Mouse (Mus musculus) lung, postnatal 0 days (tissue): ENCODE measurements at regions not wholly inside any gene's neighbourhood (a gene's known extent, or its start where the extent isn't known, plus 50 kb on each side); places are given as distances from the start of the nearest gene placed in this dataset.

Experiments
- CTCF ChIP-seq: IDR thresholded peaks from 2 replicates; pipeline ENCODE4 v1.5.1; 2016; ENCODE audit warnings: antibody characterized with exemption, mild to moderate bottlenecking
- EP300 ChIP-seq: IDR thresholded peaks from 2 replicates; pipeline ENCODE4 v1.6.1; 2016; ENCODE audit warnings: antibody characterized with exemption, mild to moderate bottlenecking, control low read depth

DNA sequence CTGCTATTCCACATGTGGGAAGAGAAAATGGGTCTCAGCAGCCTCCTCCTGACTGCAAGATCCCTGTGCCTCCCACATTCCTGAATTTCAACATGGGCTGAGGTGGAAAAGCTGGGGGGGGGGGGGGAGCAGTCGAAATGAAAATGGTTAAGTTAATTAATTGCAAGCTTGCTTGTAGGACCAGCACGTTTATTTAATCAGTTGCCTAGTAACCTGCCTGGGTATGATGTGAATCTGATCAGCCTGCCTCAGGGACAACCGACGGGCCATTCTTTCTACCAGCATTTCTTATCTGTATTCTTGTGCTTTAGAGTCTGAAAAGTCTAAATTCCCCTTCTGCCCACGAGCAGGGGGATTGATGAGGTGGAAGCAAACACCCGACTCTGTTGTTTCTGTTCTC, 569.9 kb upstream of the Nox3 start:
- TF ChIP-seq CTCF, result no peak
- no peak for TF ChIP-seq EP300
